Mouse (Mus musculus) adrenal gland, postnatal 14 days (tissue): ENCODE measurements at regions not wholly inside any gene's neighbourhood (a gene's known extent, or its start where the extent isn't known, plus 50 kb on each side); places are given as distances from the start of the nearest gene placed in this dataset.

Source experiments
- DNase-seq: peaks from one replicate; pipeline ENCODE4 v3.0.0; 2021; ENCODE audit warnings: mixed read lengths

DNA sequence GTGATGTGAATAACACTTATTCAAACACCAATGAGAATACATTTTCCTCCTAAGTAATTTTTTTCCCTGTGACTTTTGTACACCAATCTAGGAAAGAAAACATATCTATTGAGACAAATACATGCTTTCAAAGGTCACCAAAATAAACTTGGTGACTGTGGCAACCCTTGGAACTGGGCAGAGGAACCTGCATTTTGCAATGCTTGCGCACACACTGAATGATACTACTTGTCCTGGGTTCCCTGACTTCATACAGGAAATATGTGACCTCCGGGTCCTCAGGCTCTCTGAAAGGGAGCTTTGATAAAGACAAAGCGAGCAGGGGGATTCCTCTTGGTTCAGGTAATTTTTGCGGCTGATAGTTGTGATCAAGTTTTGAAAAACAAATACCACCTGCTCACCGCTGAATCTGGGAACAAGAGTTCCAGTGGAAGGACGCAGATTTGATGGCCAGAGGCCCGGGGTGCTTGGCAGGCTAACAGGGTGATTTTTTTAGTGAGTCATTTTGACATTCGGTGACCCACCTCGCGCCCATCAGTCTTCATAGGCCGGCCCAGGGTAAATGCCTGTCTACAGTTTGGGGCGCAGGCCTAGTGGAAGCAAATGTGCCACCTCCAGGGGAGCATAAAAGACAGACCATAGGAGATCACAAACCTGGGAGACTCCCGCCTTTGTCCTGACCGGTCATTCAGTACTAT is 203.0 kb downstream of the Enc1 start:
- peak; percentile 76 for DNase-seq

DNA sequence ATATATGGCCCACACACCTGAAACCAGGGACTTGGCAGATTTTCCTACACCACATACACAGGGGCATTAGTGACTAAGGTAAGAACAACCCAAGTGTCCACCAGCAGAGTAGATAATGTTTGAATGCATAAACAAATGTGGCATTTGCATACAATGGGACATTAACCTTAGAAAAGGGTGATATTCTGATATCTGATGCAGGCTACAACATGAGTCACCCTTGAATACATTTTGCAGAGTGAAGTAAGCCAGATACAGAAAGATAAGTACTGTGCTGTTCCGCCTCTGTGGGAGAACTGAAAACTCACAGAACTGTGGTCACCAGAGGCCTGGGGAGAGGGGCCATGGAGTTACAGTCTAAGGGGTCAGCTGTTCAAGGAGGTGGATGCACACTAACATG is 201.9 kb downstream of the Enc1 start:
- DNase-seq: no peak

DNA sequence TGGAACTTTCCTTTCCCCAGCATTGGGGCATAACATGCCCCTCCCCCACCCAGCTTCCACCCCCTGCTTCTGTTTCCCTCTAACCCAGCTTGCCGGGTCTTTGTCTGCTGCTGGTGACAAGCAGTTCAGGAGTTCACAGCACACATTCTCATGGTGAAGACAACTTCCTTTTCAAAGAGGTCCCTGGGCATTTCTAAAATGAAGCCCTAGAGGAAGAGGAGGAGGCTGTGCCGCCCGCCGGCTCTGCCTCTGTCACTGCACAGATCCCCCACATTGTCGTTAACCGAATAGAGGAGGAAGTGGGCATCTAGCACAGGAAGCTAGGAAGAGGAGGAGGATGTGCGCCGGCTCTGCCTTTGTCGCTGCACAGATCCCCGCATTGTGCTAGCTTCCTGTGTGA is 201.4 kb downstream of the Enc1 start:
- peak; percentile 15 for DNase-seq

- DNase-seq: no peak
These were observed 200.9 kb downstream of the Enc1 start for GRCm38 (mm10) chr13:97441803-97442202.

DNA sequence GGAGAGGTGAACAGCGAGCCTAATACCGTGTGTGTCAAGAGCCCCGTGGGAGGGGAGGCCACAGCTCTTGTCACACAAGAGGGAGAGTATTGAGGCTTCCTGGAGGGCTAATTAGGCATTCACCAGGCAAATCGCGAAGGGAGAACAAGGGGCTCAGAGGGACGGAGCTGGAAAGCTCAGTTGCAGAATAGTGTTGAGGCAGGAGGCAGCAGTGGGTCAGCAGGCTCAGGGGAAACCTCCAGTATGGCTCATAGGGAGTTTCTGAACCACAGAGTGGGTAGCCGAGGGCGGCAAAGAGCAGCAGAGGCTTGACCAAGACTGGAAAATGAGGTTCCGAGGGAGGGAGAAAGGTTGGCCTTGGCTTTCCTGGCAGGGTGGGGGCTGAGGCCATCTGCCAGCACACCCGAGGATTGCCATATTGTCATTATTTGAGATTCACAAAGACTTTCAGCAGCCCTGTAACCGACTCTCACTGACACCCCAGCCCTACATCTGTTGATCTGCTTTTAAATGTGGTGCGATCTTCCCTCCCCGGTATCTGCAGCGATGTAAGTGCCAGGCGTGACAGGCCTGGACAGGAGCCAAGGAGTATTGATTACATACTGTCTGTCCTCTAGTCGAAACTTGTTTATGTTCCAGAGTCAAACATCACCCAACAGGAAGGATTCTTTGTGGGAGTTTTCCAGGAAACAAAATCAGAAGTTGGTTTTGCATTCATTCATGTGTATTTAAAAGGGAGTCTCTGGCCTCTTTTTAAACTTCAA is 198.5 kb downstream of the Enc1 start:
- DNase-seq: peak; percentile 25

- peak; percentile 36 for DNase-seq
These were observed 197.8 kb downstream of the Enc1 start for GRCm38 (mm10) chr13:97438692-97439091.

DNA sequence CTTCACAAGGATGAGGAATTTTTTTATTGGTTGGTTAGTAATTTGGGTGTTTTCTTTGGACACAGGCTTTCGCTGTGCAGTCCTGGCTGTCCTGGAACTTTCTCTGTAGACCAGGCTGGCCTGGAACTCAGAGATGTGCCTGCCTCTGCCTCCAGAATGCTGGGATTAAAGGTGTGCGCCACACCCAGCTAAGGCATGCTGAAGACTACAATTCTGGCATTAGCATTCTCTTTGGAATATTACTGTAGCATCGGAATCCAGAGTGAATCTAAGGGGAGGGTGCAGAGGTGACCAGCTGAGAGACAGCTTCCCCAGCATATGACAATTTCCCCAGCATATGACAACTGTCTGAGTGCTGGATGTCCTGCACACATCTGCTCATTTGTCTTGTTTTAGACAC is 197.4 kb downstream of the Enc1 start:
- no peak for DNase-seq

DNA sequence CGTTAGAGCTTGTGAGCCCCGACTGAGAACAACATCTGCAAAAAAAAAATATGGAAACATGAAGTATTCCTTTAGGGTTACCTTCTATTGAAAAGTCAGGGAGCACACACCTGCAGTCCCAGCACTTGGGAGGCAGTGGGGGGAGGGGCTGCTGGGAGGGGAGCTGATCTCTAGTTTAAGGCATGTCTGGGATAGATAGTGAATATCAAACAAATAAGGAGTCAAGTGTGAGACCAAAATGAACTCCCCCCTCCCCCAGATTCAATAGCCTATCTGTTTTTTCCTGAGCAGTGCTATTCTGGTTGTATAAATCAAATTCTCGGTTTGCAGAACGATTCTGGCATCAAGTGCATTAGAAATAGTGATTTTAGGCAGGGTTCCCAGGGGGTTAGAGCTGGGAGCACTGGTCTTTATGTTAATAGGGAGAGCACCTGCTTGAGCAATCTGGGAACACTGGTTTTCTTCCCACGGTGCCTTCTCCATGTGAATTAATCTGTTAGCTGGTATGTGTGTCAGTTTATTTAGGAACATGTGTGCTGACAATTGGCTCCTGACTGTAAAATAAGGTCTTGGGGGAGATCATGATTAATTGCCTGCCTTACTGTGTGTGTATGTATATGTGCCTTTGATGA is 195.9 kb downstream of the Enc1 start:
- no peak for DNase-seq

DNA sequence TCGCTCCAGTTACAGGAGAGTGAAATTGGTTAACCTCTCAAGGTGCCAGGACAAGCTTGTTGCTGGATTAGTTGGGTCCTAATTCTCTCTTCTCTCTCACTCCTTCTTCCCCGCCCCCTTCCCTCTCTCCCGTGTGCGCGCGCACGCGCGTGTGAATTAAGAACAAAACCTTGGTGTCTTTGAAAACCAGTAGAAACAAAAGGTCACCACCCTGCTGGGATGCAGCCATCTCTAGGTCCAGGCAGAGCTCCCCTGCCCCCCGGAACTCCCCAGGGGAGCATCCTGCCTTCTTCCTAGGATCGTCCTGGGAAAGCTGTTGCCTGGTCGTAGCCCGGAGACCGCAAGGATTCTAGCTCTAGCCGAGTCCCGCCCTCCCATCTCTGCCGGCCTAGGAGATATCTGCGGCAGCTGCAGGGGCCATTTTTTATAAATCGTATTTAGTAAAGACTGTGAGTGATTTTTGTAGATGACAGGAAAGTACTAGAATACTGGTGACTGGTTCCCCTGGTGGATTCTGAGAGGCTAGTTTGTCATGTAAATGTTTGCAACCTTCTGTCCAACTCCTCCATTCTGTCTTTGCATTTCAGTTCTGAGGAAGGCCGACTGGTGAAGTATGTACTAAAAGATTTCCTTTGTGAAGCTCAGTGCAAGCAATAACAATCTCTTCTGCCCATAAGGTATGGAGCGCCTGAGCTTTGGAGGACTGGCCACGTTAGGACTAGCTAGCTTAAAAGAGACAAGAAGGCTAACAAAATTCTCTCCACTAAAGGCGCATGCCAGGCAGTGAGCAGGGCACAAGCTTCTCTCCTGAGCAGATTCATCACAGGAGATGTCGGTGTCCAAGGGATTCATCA is 195.2 kb downstream of the Enc1 start:
- peak; percentile 86 for DNase-seq

- DNase-seq: peak; percentile 43
These were observed 194.3 kb downstream of the Enc1 start for GRCm38 (mm10) chr13:97434961-97435864.

DNA sequence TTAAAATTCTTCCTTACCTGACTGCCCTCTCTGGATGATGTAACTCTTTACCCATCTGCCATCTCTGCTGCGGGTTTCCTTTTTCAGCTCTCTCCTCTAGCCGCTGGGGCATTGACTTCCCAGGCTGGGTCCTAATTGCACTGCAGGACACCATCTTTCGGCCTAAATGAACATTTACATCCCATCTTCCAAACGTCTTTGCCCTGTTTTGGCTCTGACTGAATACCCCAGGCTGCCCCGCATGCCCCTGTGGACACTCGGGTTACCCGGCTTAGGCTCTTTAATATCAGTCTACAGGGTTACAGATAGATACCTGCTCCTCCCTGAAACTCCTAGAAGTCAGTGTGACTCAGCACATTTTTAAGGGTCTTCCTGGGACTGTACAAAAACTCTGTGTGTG is 193.3 kb downstream of the Enc1 start:
- no peak for DNase-seq

DNA sequence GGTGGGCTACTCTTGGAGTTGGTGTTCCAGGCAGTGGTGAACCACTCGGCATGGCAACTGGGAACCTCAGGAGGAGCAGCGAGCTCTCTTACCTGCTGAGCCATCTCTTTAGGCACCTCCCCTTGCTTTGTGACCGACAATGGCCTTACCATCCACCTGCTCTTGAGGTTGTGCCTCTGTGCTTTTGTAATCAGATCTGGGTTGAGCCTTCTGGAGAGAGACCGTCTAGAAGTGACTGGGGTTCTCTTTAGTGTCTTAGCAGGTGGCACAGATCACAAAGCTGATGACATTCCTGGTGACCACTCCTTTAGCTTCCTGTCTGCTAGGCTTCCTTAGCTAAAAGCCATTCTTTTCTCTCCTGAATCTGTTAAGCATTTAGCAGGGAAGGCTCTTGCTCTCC is 191.7 kb downstream of the Enc1 start:
- no peak for DNase-seq

DNA sequence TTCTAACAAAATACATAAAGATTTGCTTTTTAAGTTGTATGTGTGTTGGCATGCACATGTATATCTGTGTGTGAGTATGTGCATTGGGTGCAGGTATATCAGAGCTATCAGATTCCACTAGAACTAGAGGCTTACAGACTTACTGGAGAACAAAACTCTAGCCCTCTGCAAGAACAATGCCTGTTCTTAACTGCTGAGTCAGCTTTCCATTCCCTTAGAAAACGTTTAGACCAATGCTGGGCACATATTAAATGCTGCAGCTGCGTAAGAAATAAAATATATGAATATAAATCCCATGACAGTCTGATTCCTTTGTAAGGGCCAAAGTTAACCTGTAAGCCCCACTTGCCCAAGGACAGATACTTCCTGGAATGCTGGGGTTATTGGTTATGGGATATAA is 190.0 kb downstream of the Enc1 start:
- no peak for DNase-seq

GRCm38 (mm10) chr13:97428163-97428562 is 187.3 kb downstream of the Enc1 start:
- DNase-seq: no peak

DNA sequence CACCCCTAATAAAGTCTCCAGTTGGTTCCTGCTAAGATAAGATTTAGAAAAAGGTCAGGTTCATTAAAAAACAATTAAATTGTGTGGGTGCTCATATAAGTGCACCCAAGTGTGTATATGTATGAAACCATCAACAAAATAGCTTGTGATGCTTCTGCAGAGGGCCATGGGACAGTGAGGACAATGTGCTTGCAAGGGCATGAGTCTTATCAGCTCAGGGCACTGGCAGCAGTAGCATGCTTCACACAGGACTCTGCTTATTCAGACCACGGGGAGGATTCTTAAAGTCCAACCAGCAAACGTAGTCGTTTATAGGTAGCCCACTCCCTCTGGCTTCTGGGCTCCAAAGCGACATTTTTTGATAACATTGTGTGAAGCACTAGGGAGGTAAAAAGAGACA is 186.6 kb downstream of the Enc1 start:
- DNase-seq: no peak

GRCm38 (mm10) chr13:97425731-97426130 is 184.8 kb downstream of the Enc1 start:
- DNase-seq: no peak

DNA sequence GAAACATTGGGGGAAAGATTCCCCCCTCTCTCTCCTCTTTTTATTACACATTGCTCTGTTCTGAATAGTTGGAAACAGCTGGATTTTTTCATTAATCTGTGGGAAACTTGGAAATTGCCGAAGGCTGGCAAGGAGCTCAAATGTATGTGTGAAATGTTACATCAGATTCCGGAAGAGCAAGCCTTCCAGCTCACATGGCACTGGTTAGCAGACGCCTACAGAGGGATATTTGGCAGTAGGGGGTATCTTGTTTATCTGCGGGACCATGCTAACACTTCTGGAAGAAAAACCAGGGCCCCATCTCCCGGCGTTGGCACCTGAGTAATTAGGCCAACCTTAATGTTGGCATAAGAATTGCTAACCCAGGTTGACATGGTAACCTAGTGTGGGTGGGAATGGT is 183.0 kb downstream of the Enc1 start:
- no peak for DNase-seq

- no peak for DNase-seq
These were observed 182.5 kb downstream of the Enc1 start for GRCm38 (mm10) chr13:97423298-97423817.

GRCm38 (mm10) chr13:97422897-97423296 is 182.0 kb downstream of the Enc1 start:
- DNase-seq: no peak

GRCm38 (mm10) chr13:97421831-97422230 is 180.9 kb downstream of the Enc1 start:
- no peak for DNase-seq

GRCm38 (mm10) chr13:97420773-97421172 is 179.9 kb downstream of the Enc1 start:
- DNase-seq: no peak
